Mouse (Mus musculus) hindbrain, postnatal 0 days (tissue): ENCODE results near the gene Grid2. TPM values are rescaled to one million over a fixed set of nuclear protein-coding genes. Genes with fewer than 3 reads are reported as not detected.
A peak's percentile ranks its signal among the peaks of the same experiment; 100 is the strongest.

Experiments
- ATAC-seq: fragments of 200-750 bp; cut with Nextera tagmentation; 2 replicates; pipeline ENCODE4 v1.8.0; 2017; ENCODE audit warnings: mild to moderate bottlenecking, moderate TSS enrichment, moderate library complexity
- DNase-seq: peaks from one replicate; pipeline ENCODE4 v3.0.0-alpha.2; 2015; ENCODE audit warnings: low spot score
- H3K27ac ChIP-seq: fragments of 300-500 bp; sonication (generic); 2 replicates; pipeline ENCODE4 v1.5.1; 2014; ENCODE audit warnings: mild to moderate bottlenecking
- H3K27me3 ChIP-seq: fragments of 300-500 bp; sonication (generic); 2 replicates; pipeline ENCODE4 v1.6.1; 2014; ENCODE audit warnings: low read length, mixed read lengths; ENCODE audit not compliant: insufficient read depth
- H3K36me3 ChIP-seq: fragments of 300-500 bp; sonication (generic); 2 replicates; pipeline ENCODE4 v1.6.1; 2014; ENCODE audit warnings: low read length, mixed read lengths; ENCODE audit not compliant: insufficient read depth
- H3K4me1 ChIP-seq: fragments of 300-500 bp; sonication (generic); 2 replicates; pipeline ENCODE4 v1.6.1; 2014; ENCODE audit warnings: antibody characterized with exemption, low read length, mixed read lengths; ENCODE audit not compliant: insufficient read depth
- H3K4me2 ChIP-seq: fragments of 300-500 bp; sonication (generic); 2 replicates; pipeline ENCODE4 v1.6.1; 2014; ENCODE audit warnings: low read depth, mild to moderate bottlenecking, low read length, moderate library complexity, mixed read lengths
- H3K4me3 ChIP-seq: fragments of 300-500 bp; sonication (generic); 2 replicates; pipeline ENCODE4 v1.5.1; 2014; ENCODE audit warnings: low read length
- H3K9ac ChIP-seq: fragments of 300-500 bp; sonication (generic); replicated peaks from 2 replicates; pipeline ENCODE4 v1.6.1; 2014; ENCODE audit warnings: mild to moderate bottlenecking, low read length, moderate library complexity, mixed read lengths
- H3K9me3 ChIP-seq: fragments of 300-500 bp; sonication (generic); 2 replicates; pipeline ENCODE4 v1.6.1; 2016; ENCODE audit warnings: low read length, mixed read lengths
- CTCF ChIP-seq: IDR thresholded peaks from 2 replicates; pipeline ENCODE4 v1.5.1; 2016; ENCODE audit warnings: antibody characterized with exemption, control low read depth, low read depth
- WGBS: fragments of 180-500 bp; shearing (Covaris S2); extraction: QIAGEN DNeasy Blood & Tissue Kit; methylation state at CpG from one replicate; pipeline ENCODE4 v1.1.7; 2014; 5-methylcytosine and 5-hydroxymethylcytosine counted together
- polyA plus RNA-seq: library from polyadenylated mRNA; unstranded; fragments of >200 nt; fragmentation: Nextera tagmentation; extraction: Ambion mirVana; gene quantifications from 2 replicates; pipeline ENCODE4 v1.2.1, GENCODE M21; 2015
- total RNA-seq: library from RNA; depleted of rRNA; stranded (reverse); fragments of >200 nt; gene quantifications from 2 replicates; pipeline ENCODE4 v1.2.3, GENCODE M21; 2014

Gene Grid2
- total and polyA plus RNA-seq, 2 experiments from 2014 or later: 19.5 to 51.0 TPM

- no peak for TF ChIP-seq CTCF
- Histone ChIP-seq H3K4me1 (no peaks in the 10 kb centered on the region), H3K36me3 (no peaks in the 10 kb centered on the region), H3K9me3 (no peaks in the 10 kb centered on the region), H3K27ac (peak overlapping the region; percentile 67), H3K4me2 (peak overlapping the region; percentile 57), H3K9ac (no peak overlapping the region), H3K4me3 (peak overlapping the region; percentile 23), H3K27me3 (no peaks in the 10 kb centered on the region)
- WGBS: 3% methylated on average over 19 of the region's 19 CpGs
- DNase-seq: peak; percentile 64
- ATAC-seq: peak; percentile 76
Measured at GRCm38 (mm10) chr6:64688181-64688944, 1432.7 kb downstream of the Grid2 start.

GRCm38 (mm10) chr6:64694688-64695087, 1439.0 kb downstream of the Grid2 start:
- TF ChIP-seq CTCF: no peak
- DNase-seq: no peak
- Histone ChIP-seq H3K27me3 (no peaks in the 10 kb centered on the region), H3K9me3 (no peaks in the 10 kb centered on the region), H3K27ac (no peak overlapping the region), H3K36me3 (no peaks in the 10 kb centered on the region), H3K4me2 (0 out of 2 replicates have a peak overlapping the region, but pooled peaks have one; percentile 2), H3K4me3 (no peak overlapping the region), H3K9ac (no peak overlapping the region), H3K4me1 (no peaks in the 10 kb centered on the region)
- ATAC-seq: no peak
- WGBS: 22% methylated on average over 7 of the region's 7 CpGs

- ATAC-seq: 0 out of 2 replicates have a peak, but pooled peaks have one; percentile 55
- H3K4me2 ChIP-seq: no peak overlapping the region
- 61% methylated on average over 2 of the region's 2 CpGs for WGBS
Measured at GRCm38 (mm10) chr6:64703659-64704058, 1448.0 kb downstream of the Grid2 start.

GRCm38 (mm10) chr6:64727751-64728403, 1472.2 kb downstream of the Grid2 start:
- H3K9ac ChIP-seq: no peak overlapping the region
- H3K4me3 ChIP-seq: peak overlapping the region; percentile 45
- H3K4me2 ChIP-seq: peak overlapping the region; percentile 56
- 0 out of 2 replicates have a peak, but pooled peaks cover 4% of the 10 kb centered on the region for H3K4me1 ChIP-seq
- no peak for TF ChIP-seq CTCF
- no peaks in the 10 kb centered on the region for H3K9me3 ChIP-seq
- H3K27me3 ChIP-seq: peaks cover 5% of the 10 kb centered on the region; the same call in 1 of the 2 replicates
- DNase-seq (peak; percentile 48), ATAC-seq (peak; percentile 65)
- H3K36me3 ChIP-seq: no peaks in the 10 kb centered on the region
- 1% methylated on average over 29 of the region's 29 CpGs for WGBS
- no peak overlapping the region for H3K27ac ChIP-seq

More at GRCm38 (mm10) chr6:64703659-64704058, 1448.0 kb downstream of the Grid2 start:
- Histone ChIP-seq H3K27ac (no peak overlapping the region), H3K4me3 (no peak overlapping the region), H3K36me3 (no peaks in the 10 kb centered on the region), H3K9me3 (no peaks in the 10 kb centered on the region), H3K9ac (no peak overlapping the region), H3K4me1 (no peaks in the 10 kb centered on the region), H3K27me3 (no peaks in the 10 kb centered on the region)
- DNase-seq: peak; percentile 31
- no peak for TF ChIP-seq CTCF

GRCm38 (mm10) chr6:64728499-64729198, 1473.0 kb downstream of the Grid2 start, which contains the start of gene Atoh1:
Gene Atoh1, plus strand, starts transcription at chr6:64729125.
- H3K9me3 ChIP-seq: no peaks in the 10 kb centered on the region
- H3K4me3 ChIP-seq: peak within 1 kb of the TSS; percentile 45
- H3K36me3 ChIP-seq: no peaks in the 10 kb centered on the region
- H3K9ac ChIP-seq: peak within 1 kb of the TSS; percentile 43
- DNase-seq (peak; percentile 73), ATAC-seq (peak; percentile 84)
- H3K27ac ChIP-seq: peak within 1 kb of the TSS; percentile 48; the same call in 1 of the 2 replicates
- under 1% methylated on average over 34 of the region's 34 CpGs for whole genome bisulfite sequencing
- H3K4me1 ChIP-seq: 0 out of 2 replicates have a peak, but pooled peaks cover 4% of the 10 kb centered on the region
- H3K4me2 ChIP-seq: peak within 1 kb of the TSS; percentile 56
- no peak for TF ChIP-seq CTCF
- H3K27me3 ChIP-seq: peaks cover 9% of the 10 kb centered on the region; the same call in 1 of the 2 replicates
